Mouse (Mus musculus): ENCODE data around the gene Lrrc31. TPM values are rescaled to one million over a fixed set of nuclear protein-coding genes. Genes with fewer than 3 reads are reported as not detected.

Lrrc31 gene
- polyA plus RNA-seq, 1 experiment = not detected

GRCm38 (mm10) chr3:30736809-30737208 is 37.2 kb upstream of the Lrrc31 start:
- TF ChIP-seq MAX (IDR thresholded peaks at IDR 0.05; ENCODE audit: low read depth) = no peak
- TF ChIP-seq MYOD1 (IDR thresholded peaks at IDR 0.05; ENCODE audit: control insufficient read depth in 1 of 3, insufficient read length in 2 of 3, low read depth in 2 of 3) = peak in 1 of 3 experiments; percentile 68
- no peak for TF ChIP-seq USF1 (IDR thresholded peaks at IDR 0.05; ENCODE audit: low read depth)
- no peak for TF ChIP-seq REST (IDR thresholded peaks at IDR 0.05; ENCODE audit: insufficient read depth, insufficient read length)
- TF ChIP-seq POLR2A (IDR thresholded peaks at IDR 0.05; ENCODE audit: insufficient read length, low read depth) = no peak
- TF ChIP-seq CEBPB (IDR thresholded peaks at IDR 0.05; ENCODE audit: insufficient read depth, poor library complexity, severe bottlenecking) = no peak
- peak in 2 of 3 experiments; percentile 63 to 89 for TF ChIP-seq MYOG (IDR thresholded peaks at IDR 0.05; ENCODE audit: control insufficient read depth in 1 of 3, insufficient read depth in 1 of 3, insufficient read length in 2 of 3, low read depth in 2 of 3)
- TF ChIP-seq TCF12 (IDR thresholded peaks at IDR 0.05; ENCODE audit: insufficient read depth, poor library complexity, severe bottlenecking) = peak; percentile 20
- no peak for TF ChIP-seq TCF3 (IDR thresholded peaks at IDR 0.05; ENCODE audit: insufficient read length, low read depth)
- TF ChIP-seq POLR2AphosphoS2 (IDR thresholded peaks at IDR 0.05; ENCODE audit: insufficient read length, low read depth) = no peak
- no peak for TF ChIP-seq SRF (IDR thresholded peaks at IDR 0.05; ENCODE audit: control insufficient read depth, insufficient read length, low read depth)
- no peak for TF ChIP-seq E2F4 (IDR thresholded peaks at IDR 0.05; ENCODE audit: insufficient read depth)
- Histone ChIP-seq H3K27me3 (ENCODE audit: control insufficient read depth, insufficient read depth, insufficient read length) (no peaks in the 10 kb centered on the region), H3K36me3 (ENCODE audit: control insufficient read depth, insufficient read depth) (no peaks in the 10 kb centered on the region), H3K79me2 (ENCODE audit: control insufficient read depth, insufficient read depth) (no peaks in the 10 kb centered on the region), H3K4me2 (ENCODE audit: low read depth) (peak overlapping the region; percentile 71), H3K4me3 (no peak overlapping the region), H3ac (ENCODE audit: control insufficient read depth, insufficient read length) (no peak overlapping the region)

- H3K79me2 ChIP-seq (ENCODE audit: control insufficient read depth, insufficient read depth) = no peaks in the 10 kb centered on the region
- H3K4me2 ChIP-seq (ENCODE audit: low read depth) = no peak overlapping the region
- no peaks in the 10 kb centered on the region for H3K27me3 ChIP-seq (ENCODE audit: control insufficient read depth, insufficient read depth, insufficient read length)
- TF ChIP-seq REST (IDR thresholded peaks at IDR 0.05; ENCODE audit: insufficient read depth, insufficient read length) (no peak), USF1 (IDR thresholded peaks at IDR 0.05; ENCODE audit: low read depth) (no peak), POLR2A (IDR thresholded peaks at IDR 0.05; ENCODE audit: insufficient read length, low read depth) (no peak), CEBPB (IDR thresholded peaks at IDR 0.05; ENCODE audit: insufficient read depth, poor library complexity, severe bottlenecking) (no peak), MYOD1 (IDR thresholded peaks at IDR 0.05; ENCODE audit: control insufficient read depth in 1 of 3, insufficient read length in 2 of 3, low read depth in 2 of 3) (no peak), MYOG (IDR thresholded peaks at IDR 0.05; ENCODE audit: control insufficient read depth in 1 of 3, insufficient read depth in 1 of 3, insufficient read length in 2 of 3, low read depth in 2 of 3) (no peak), MAX (IDR thresholded peaks at IDR 0.05; ENCODE audit: low read depth) (no peak), SRF (IDR thresholded peaks at IDR 0.05; ENCODE audit: control insufficient read depth, insufficient read length, low read depth) (no peak), TCF12 (IDR thresholded peaks at IDR 0.05; ENCODE audit: insufficient read depth, poor library complexity, severe bottlenecking) (no peak), TCF3 (IDR thresholded peaks at IDR 0.05; ENCODE audit: insufficient read length, low read depth) (no peak), E2F4 (IDR thresholded peaks at IDR 0.05; ENCODE audit: insufficient read depth) (no peak)
- no peak overlapping the region for H3ac ChIP-seq (ENCODE audit: control insufficient read depth, insufficient read length)
- no peak overlapping the region for H3K4me3 ChIP-seq
- H3K36me3 ChIP-seq (ENCODE audit: control insufficient read depth, insufficient read depth) = no peaks in the 10 kb centered on the region
Measured at GRCm38 (mm10) chr3:30729046-30729445, 29.4 kb upstream of the Lrrc31 start.

GRCm38 (mm10) chr3:30727209-30727608 is 27.6 kb upstream of the Lrrc31 start:
- Histone ChIP-seq H3K4me3 (no peak overlapping the region), H3K4me2 (ENCODE audit: low read depth) (no peak overlapping the region), H3K27me3 (ENCODE audit: control insufficient read depth, insufficient read depth, insufficient read length) (no peaks in the 10 kb centered on the region), H3K79me2 (ENCODE audit: control insufficient read depth, insufficient read depth) (no peaks in the 10 kb centered on the region), H3K36me3 (ENCODE audit: control insufficient read depth, insufficient read depth) (no peaks in the 10 kb centered on the region), H3ac (ENCODE audit: control insufficient read depth, insufficient read length) (no peak overlapping the region)
- no peak for TF ChIP-seq SRF (IDR thresholded peaks at IDR 0.05; ENCODE audit: control insufficient read depth, insufficient read length, low read depth)
- no peak for TF ChIP-seq MYOD1 (IDR thresholded peaks at IDR 0.05; ENCODE audit: control insufficient read depth in 1 of 3, insufficient read length in 2 of 3, low read depth in 2 of 3)
- TF ChIP-seq REST (IDR thresholded peaks at IDR 0.05; ENCODE audit: insufficient read depth, insufficient read length) = no peak
- TF ChIP-seq MAX (IDR thresholded peaks at IDR 0.05; ENCODE audit: low read depth) = no peak
- TF ChIP-seq TCF12 (IDR thresholded peaks at IDR 0.05; ENCODE audit: insufficient read depth, poor library complexity, severe bottlenecking) = no peak

- TF ChIP-seq REST (IDR thresholded peaks at IDR 0.05; ENCODE audit: insufficient read depth, insufficient read length) (no peak), SRF (IDR thresholded peaks at IDR 0.05; ENCODE audit: control insufficient read depth, insufficient read length, low read depth) (no peak), MYOG (IDR thresholded peaks at IDR 0.05; ENCODE audit: control insufficient read depth in 1 of 3, insufficient read depth in 1 of 3, insufficient read length in 2 of 3, low read depth in 2 of 3) (no peak), TCF3 (IDR thresholded peaks at IDR 0.05; ENCODE audit: insufficient read length, low read depth) (no peak), USF1 (IDR thresholded peaks at IDR 0.05; ENCODE audit: low read depth) (no peak), MAX (IDR thresholded peaks at IDR 0.05; ENCODE audit: low read depth) (no peak), MYOD1 (IDR thresholded peaks at IDR 0.05; ENCODE audit: control insufficient read depth in 1 of 3, insufficient read length in 2 of 3, low read depth in 2 of 3) (no peak), POLR2A (IDR thresholded peaks at IDR 0.05; ENCODE audit: insufficient read length, low read depth) (no peak), POLR2AphosphoS2 (IDR thresholded peaks at IDR 0.05; ENCODE audit: insufficient read length, low read depth) (no peak)
- Histone ChIP-seq H3K4me2 (ENCODE audit: low read depth) (no peak overlapping the region), H3K27me3 (ENCODE audit: control insufficient read depth, insufficient read depth, insufficient read length) (no peaks in the 10 kb centered on the region), H3K4me3 (no peak overlapping the region), H3ac (ENCODE audit: control insufficient read depth, insufficient read length) (no peak overlapping the region), H3K36me3 (ENCODE audit: control insufficient read depth, insufficient read depth) (no peaks in the 10 kb centered on the region), H3K79me2 (ENCODE audit: control insufficient read depth, insufficient read depth) (no peaks in the 10 kb centered on the region)
Measured at GRCm38 (mm10) chr3:30725514-30725913, 25.9 kb upstream of the Lrrc31 start.

- H3ac ChIP-seq (ENCODE audit: control insufficient read depth, insufficient read length) = no peak overlapping the region
- no peak overlapping the region for H3K4me2 ChIP-seq (ENCODE audit: low read depth)
- H3K4me3 ChIP-seq = no peak overlapping the region
- H3K79me2 ChIP-seq (ENCODE audit: control insufficient read depth, insufficient read depth) = no peaks in the 10 kb centered on the region
- H3K27me3 ChIP-seq (ENCODE audit: control insufficient read depth, insufficient read depth, insufficient read length) = no peaks in the 10 kb centered on the region
- TF ChIP-seq USF1 (IDR thresholded peaks at IDR 0.05; ENCODE audit: low read depth) (no peak), REST (IDR thresholded peaks at IDR 0.05; ENCODE audit: insufficient read depth, insufficient read length) (no peak), POLR2AphosphoS2 (IDR thresholded peaks at IDR 0.05; ENCODE audit: insufficient read length, low read depth) (no peak), CEBPB (IDR thresholded peaks at IDR 0.05; ENCODE audit: insufficient read depth, poor library complexity, severe bottlenecking) (no peak), TCF3 (IDR thresholded peaks at IDR 0.05; ENCODE audit: insufficient read length, low read depth) (no peak)
- H3K36me3 ChIP-seq (ENCODE audit: control insufficient read depth, insufficient read depth) = no peaks in the 10 kb centered on the region
Measured at GRCm38 (mm10) chr3:30724848-30725465, 25.3 kb upstream of the Lrrc31 start.
